Mouse (Mus musculus) bone marrow, adult 2 months (tissue): ENCODE data around the gene Robo4.

Experiments
- CTCF ChIP-seq: fragments of 200-500 bp; IDR thresholded peaks from 2 replicates; pipeline ENCODE4 v1.5.1; 2011; ENCODE audit warnings: low read length, control low read depth; ENCODE audit not compliant: control insufficient read depth, insufficient read depth
- POLR2A ChIP-seq: fragments of 200-500 bp; IDR thresholded peaks from 2 replicates; pipeline ENCODE4 v1.6.1; 2011; ENCODE audit warnings: low read depth, mild to moderate bottlenecking, control low read depth, low read length, borderline replicate concordance; ENCODE audit not compliant: control insufficient read depth

DNA sequence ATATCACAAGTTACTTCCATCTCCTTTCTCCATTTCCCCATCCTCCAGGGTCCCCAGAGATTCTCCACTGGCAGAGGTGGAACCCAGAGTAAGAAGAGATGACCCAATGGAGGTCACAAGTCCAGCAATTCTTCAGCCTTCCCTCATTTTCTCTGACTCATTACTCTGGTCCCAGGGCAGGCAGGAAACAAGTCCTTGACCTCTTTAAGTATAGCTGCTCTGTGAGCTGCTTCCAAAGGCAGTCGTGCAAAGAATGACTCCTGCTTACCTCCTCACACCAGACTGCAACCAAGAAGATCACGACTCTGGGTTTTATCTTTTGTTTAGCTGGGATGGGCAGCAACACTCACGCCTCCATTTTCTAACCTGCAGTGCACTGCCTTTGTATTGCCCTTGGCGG, 33.9 kb downstream of the Robo4 start:
- no peak for TF ChIP-seq CTCF
- TF ChIP-seq POLR2A, result no peak
